In the genomic region with DNA sequence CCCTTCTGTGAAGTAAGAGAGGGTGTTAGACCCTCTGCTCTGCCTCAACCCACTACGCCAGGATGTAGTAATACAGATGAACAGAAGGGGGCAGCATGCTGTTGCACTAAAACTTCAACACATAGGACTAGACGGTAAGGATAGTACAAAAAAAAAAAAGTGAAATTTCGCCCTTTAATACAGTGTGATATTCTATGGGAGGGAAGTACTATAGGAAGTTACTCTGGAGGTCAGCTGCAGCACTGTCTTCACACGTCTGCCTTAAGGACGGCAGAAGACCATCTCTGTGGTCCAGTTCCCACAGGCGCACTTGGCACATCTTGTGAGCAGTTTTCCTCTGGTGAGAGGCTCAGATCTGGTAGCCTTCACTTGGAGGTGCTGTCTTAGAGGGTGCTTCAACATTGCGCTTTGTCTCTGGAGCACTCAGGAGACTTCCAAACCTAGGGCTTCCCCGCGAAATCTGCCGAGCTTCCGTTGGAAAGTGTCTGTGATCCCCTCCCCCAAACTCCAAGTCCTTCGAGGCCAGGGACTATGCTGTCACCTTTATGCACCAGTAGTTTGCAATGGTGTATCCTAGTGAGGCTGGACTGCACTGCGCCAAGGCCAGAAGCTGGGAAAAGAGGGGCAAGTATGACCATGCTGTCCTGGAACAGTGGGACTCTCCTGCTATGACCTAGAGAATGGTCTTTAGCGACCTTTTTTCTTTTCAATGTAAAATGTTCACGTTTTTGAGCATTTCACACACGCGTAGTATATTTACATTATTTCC, we compare ENCODE assay signal across 8 mouse cellular contexts. TPM values are rescaled to one million over a fixed set of nuclear protein-coding genes. Genes with fewer than 3 reads are reported as not detected.
DNase-seq lines count a peak whose midpoint lies in the region; ATAC-seq lines count a peak whose summit lies in the region.

No protein-coding gene starts in this region.

- peaks cover 4% of the 10 kb centered on the region for H3K4me1 ChIP-seq in heart, embryonic 12.5 days (replicated peaks)
- H3K4me1 ChIP-seq in limb, embryonic 15.5 days: no peaks in the 10 kb centered on the region
- H3K4me1 ChIP-seq in stomach, embryonic 16.5 days (ENCODE audit: control insufficient read depth, insufficient read depth, low read length): no peaks in the 10 kb centered on the region

- no peak overlapping the region for H3K9ac ChIP-seq in heart, embryonic 12.5 days
- no peak overlapping the region for H3K9ac ChIP-seq in limb, embryonic 15.5 days
- H3K9ac ChIP-seq in stomach, embryonic 16.5 days (ENCODE audit: low read length): no peak overlapping the region

- 0 out of 2 replicates have a peak overlapping the region, but pooled peaks have one; percentile 2 for H3K4me3 ChIP-seq in heart, embryonic 12.5 days
- no peak overlapping the region for H3K4me3 ChIP-seq in limb, embryonic 15.5 days
- H3K4me3 ChIP-seq in stomach, embryonic 16.5 days (replicated peaks; ENCODE audit: low read length): no peak overlapping the region

- DNase-seq in 3T3-L1 (ENCODE audit: low read depth, low spot score): peak; percentile 79
- DNase-seq in T-cell, adult 2 months (ENCODE audit: low spot score): peak; percentile 59
- DNase-seq in kidney, adult 9 months: peak; percentile 78

- H3K27me3 ChIP-seq in heart, embryonic 12.5 days (replicated peaks): no peaks in the 10 kb centered on the region
- H3K27me3 ChIP-seq in limb, embryonic 15.5 days: no peaks in the 10 kb centered on the region
- no peaks in the 10 kb centered on the region for H3K27me3 ChIP-seq in stomach, embryonic 16.5 days (ENCODE audit: control insufficient read depth, insufficient read depth, low read length)

- no peak overlapping the region for H3K27ac ChIP-seq in heart, embryonic 12.5 days (ENCODE audit: poor library complexity, severe bottlenecking)
- H3K27ac ChIP-seq in limb, embryonic 15.5 days: no peak overlapping the region
- no peak overlapping the region for H3K27ac ChIP-seq in stomach, embryonic 16.5 days (ENCODE audit: low read length)

- H3K9me3 ChIP-seq in heart, embryonic 12.5 days (replicated peaks): no peaks in the 10 kb centered on the region
- no peaks in the 10 kb centered on the region for H3K9me3 ChIP-seq in limb, embryonic 15.5 days
- no peaks in the 10 kb centered on the region for H3K9me3 ChIP-seq in stomach, embryonic 16.5 days (replicated peaks; ENCODE audit: control insufficient read depth, low read length)

- peak overlapping the region; percentile 35; the same call in 1 of the 2 replicates for H3K4me2 ChIP-seq in heart, embryonic 12.5 days
- H3K4me2 ChIP-seq in limb, embryonic 15.5 days: no peak overlapping the region
- 0 out of 2 replicates have a peak overlapping the region, but pooled peaks have one; percentile 2 for H3K4me2 ChIP-seq in stomach, embryonic 16.5 days (ENCODE audit: low read depth, low read length)

- ATAC-seq in common myeloid progenitor, adult 5-6 weeks (replicated peaks; ENCODE audit: low read depth, poor library complexity, severe bottlenecking): peak; percentile 84
- 0 out of 2 replicates have a peak, but pooled peaks have one; percentile 33 for ATAC-seq in heart, embryonic 12.5 days (ENCODE audit: insufficient number of reproducible peaks, low FRiP score)
- peak; percentile 30; the same call in 1 of the 2 replicates for ATAC-seq in limb, embryonic 15.5 days (ENCODE audit: insufficient number of reproducible peaks, low FRiP score, low TSS enrichment, low read depth)
- peak; percentile 70; the same call in 1 of the 2 replicates for ATAC-seq in monocyte, adult 5-6 weeks (replicated peaks; ENCODE audit: insufficient number of reproducible peaks, low FRiP score, low TSS enrichment, poor library complexity, severe bottlenecking)
- ATAC-seq in stomach, embryonic 16.5 days (ENCODE audit: insufficient read depth, low FRiP score): 0 out of 2 replicates have a peak, but pooled peaks have one; percentile 44

- H3K36me3 ChIP-seq in heart, embryonic 12.5 days: no peaks in the 10 kb centered on the region
- no peaks in the 10 kb centered on the region for H3K36me3 ChIP-seq in limb, embryonic 15.5 days
- H3K36me3 ChIP-seq in stomach, embryonic 16.5 days (ENCODE audit: control insufficient read depth, insufficient read depth, low read length): no peaks in the 10 kb centered on the region

- WGBS in heart, embryonic 12.5 days: 49% methylated on average over 17 of the region's 17 CpGs
- 55% methylated on average over 17 of the region's 17 CpGs for WGBS in limb, embryonic 15.5 days
- WGBS in stomach, embryonic 16.5 days: 55% methylated on average over 17 of the region's 17 CpGs

RNA-seq across cellular contexts. Expression of gene Erich6, which starts 18.5 kb away (rescaled TPM):
- not detected in 2 replicates for total RNA-seq in common myeloid progenitor, adult 5-6 weeks (2017)
- 0.19 TPM in 1 of 2 replicates, not detected in the other for polyA plus RNA-seq in heart, embryonic 12.5 days (2016; fragmentation: Nextera tagmentation; extraction: Ambion mirVana)
- 0.06 TPM in 1 of 2 replicates, not detected in the other for polyA plus RNA-seq in limb, embryonic 15.5 days (2015; fragmentation: Nextera tagmentation; extraction: Ambion mirVana)
- total RNA-seq in monocyte, adult 5-6 weeks (2017): not detected in 3 replicates
- 0.05 TPM in 1 of 2 replicates, not detected in the other for polyA plus RNA-seq in stomach, embryonic 16.5 days (2015; fragmentation: Nextera tagmentation; extraction: Ambion mirVana)

RNA-seq across cellular contexts. Expression of gene Siah2, which starts 36.7 kb away (rescaled TPM):
- total RNA-seq in common myeloid progenitor, adult 5-6 weeks (2017): 11.3 and 13.2 TPM in 2 replicates
- polyA plus RNA-seq in heart, embryonic 12.5 days (2016; fragmentation: Nextera tagmentation; extraction: Ambion mirVana): 6.7 and 8.2 TPM in 2 replicates
- polyA plus RNA-seq in limb, embryonic 15.5 days (2015; fragmentation: Nextera tagmentation; extraction: Ambion mirVana): 3.7 and 5.6 TPM in 2 replicates
- 16.8 to 20.9 TPM (median 20.6 TPM) in 3 replicates for total RNA-seq in monocyte, adult 5-6 weeks (2017)
- 2.2 and 3.1 TPM in 2 replicates for polyA plus RNA-seq in stomach, embryonic 16.5 days (2015; fragmentation: Nextera tagmentation; extraction: Ambion mirVana)

Comparison
In these comparisons a context has a peak if more than half of its experiments do, and no peak if none do; other contexts are left out.
1. ATAC-seq: peak in every context shown above with its lines; median percentile 84 in common myeloid progenitor, adult 5-6 weeks; 70 in monocyte, adult 5-6 weeks; 44 in stomach, embryonic 16.5 days; 33 in heart, embryonic 12.5 days; 30 in limb, embryonic 15.5 days.